Mouse (Mus musculus) adrenal gland, postnatal 25 days (tissue): Measurements from ENCODE around the gene Rcsd1. TPM values are rescaled to one million over a fixed set of nuclear protein-coding genes. Genes with fewer than 3 reads are reported as not detected.
"Not testable (repeated sequence)": the region's sequence is repeated elsewhere in the genome, so short reads cannot be mapped to it uniquely, and the experiment has no call there.

Experiments
- DNase-seq: peaks from one replicate; pipeline ENCODE4 v3.0.0; 2021; ENCODE audit warnings: mixed read lengths
- total RNA-seq: library from RNA; stranded (reverse); gene quantifications from 2 replicates; pipeline ENCODE4 v1.2.3, GENCODE M21; 2021

Rcsd1 gene
- total RNA-seq, 1 experiment from 2014 or later: 19.1 TPM

GRCm38 (mm10) chr1:165689845-165690244, 19.7 kb downstream of the Rcsd1 start:
- DNase-seq: no peak

- DNase-seq: no peak
Measured at GRCm38 (mm10) chr1:165687861-165688260, 21.7 kb downstream of the Rcsd1 start.

- no peak for DNase-seq
Measured at GRCm38 (mm10) chr1:165686963-165687362, 22.6 kb downstream of the Rcsd1 start.

- no peak for DNase-seq
Measured at GRCm38 (mm10) chr1:165686349-165686748, 23.2 kb downstream of the Rcsd1 start.

- DNase-seq: no peak
Measured at GRCm38 (mm10) chr1:165684261-165685203, 25.0 kb downstream of the Rcsd1 start.

GRCm38 (mm10) chr1:165682056-165682853, 27.3 kb downstream of the Rcsd1 start:
- DNase-seq: no peak

GRCm38 (mm10) chr1:165681045-165681794, 28.3 kb downstream of the Rcsd1 start:
- DNase-seq: no peak

GRCm38 (mm10) chr1:165680086-165680485, 29.5 kb downstream of the Rcsd1 start:
- not testable (repeated sequence) for DNase-seq

- no peak for DNase-seq
Measured at GRCm38 (mm10) chr1:165679618-165679997, 29.9 kb downstream of the Rcsd1 start.

- no peak for DNase-seq
Measured at GRCm38 (mm10) chr1:165678861-165679617, 30.5 kb downstream of the Rcsd1 start.

GRCm38 (mm10) chr1:165677558-165677957, 32.0 kb downstream of the Rcsd1 start:
- no peak for DNase-seq

GRCm38 (mm10) chr1:165676993-165677392, 32.6 kb downstream of the Rcsd1 start:
- no peak for DNase-seq

GRCm38 (mm10) chr1:165675167-165675566, 34.4 kb downstream of the Rcsd1 start:
- DNase-seq: no peak

- DNase-seq: no peak
Measured at GRCm38 (mm10) chr1:165672355-165672754, 37.2 kb downstream of the Rcsd1 start.

- no peak for DNase-seq
Measured at GRCm38 (mm10) chr1:165670056-165670455, 39.5 kb downstream of the Rcsd1 start.

- DNase-seq: no peak
Measured at GRCm38 (mm10) chr1:165668904-165669303, 40.7 kb downstream of the Rcsd1 start.

GRCm38 (mm10) chr1:165667380-165667779, 42.2 kb downstream of the Rcsd1 start:
- DNase-seq: no peak

- no peak for DNase-seq
Measured at GRCm38 (mm10) chr1:165666944-165667343, 42.6 kb downstream of the Rcsd1 start.

GRCm38 (mm10) chr1:165665758-165666157, 43.8 kb downstream of the Rcsd1 start:
- no peak for DNase-seq

- no peak for DNase-seq
Measured at GRCm38 (mm10) chr1:165663277-165663676, 46.3 kb downstream of the Rcsd1 start.

- DNase-seq: no peak
Measured at GRCm38 (mm10) chr1:165662426-165663192, 46.9 kb downstream of the Rcsd1 start.
